Mouse (Mus musculus) intestine, embryonic 16.5 days (tissue): ENCODE measurements around the gene Ntrk3. TPM values are rescaled to one million over a fixed set of nuclear protein-coding genes. Genes with fewer than 3 reads are reported as not detected.

Source experiments
- ATAC-seq: fragments of 200-750 bp; cut with Nextera tagmentation; 2 replicates; pipeline ENCODE4 v1.8.0; 2017; ENCODE audit warnings: moderate TSS enrichment, moderate library complexity
- H3K27ac ChIP-seq: fragments of 300-500 bp; sonication (generic); 2 replicates; pipeline ENCODE4 v1.5.1; 2014; ENCODE audit warnings: mild to moderate bottlenecking, low read length
- H3K27me3 ChIP-seq: fragments of 300-500 bp; sonication (generic); replicated peaks from 2 replicates; pipeline ENCODE4 v1.6.1; 2014; ENCODE audit warnings: low read length, control low read depth, mixed read lengths; ENCODE audit not compliant: control insufficient read depth, insufficient read depth
- H3K36me3 ChIP-seq: fragments of 300-500 bp; sonication (generic); 2 replicates; pipeline ENCODE4 v1.6.1; 2014; ENCODE audit warnings: low read length, control low read depth; ENCODE audit not compliant: control insufficient read depth, insufficient read depth
- H3K4me1 ChIP-seq: fragments of 300-500 bp; sonication (generic); 2 replicates; pipeline ENCODE4 v1.6.1; 2014; ENCODE audit warnings: low read length, control low read depth, mixed read lengths; ENCODE audit not compliant: control insufficient read depth, insufficient read depth
- H3K4me2 ChIP-seq: fragments of 300-500 bp; sonication (generic); 2 replicates; pipeline ENCODE4 v1.6.1; 2014; ENCODE audit warnings: low read depth, low read length, control low read depth
- H3K4me3 ChIP-seq: fragments of 300-500 bp; sonication (generic); 2 replicates; pipeline ENCODE4 v1.5.1; 2014; ENCODE audit warnings: mild to moderate bottlenecking, low read length
- H3K9ac ChIP-seq: fragments of 300-500 bp; sonication (generic); 2 replicates; pipeline ENCODE4 v1.6.1; 2014; ENCODE audit warnings: low read depth, low read length
- H3K9me3 ChIP-seq: fragments of 300-500 bp; sonication (generic); 2 replicates; pipeline ENCODE4 v1.6.1; 2016; ENCODE audit warnings: low read length, control low read depth; ENCODE audit not compliant: control insufficient read depth
- WGBS: fragments of 180-500 bp; shearing (Covaris S2); extraction: QIAGEN DNeasy Blood & Tissue Kit; methylation state at CpG from one replicate; pipeline ENCODE4 v1.1.7; 2014; 5-methylcytosine and 5-hydroxymethylcytosine counted together
- polyA plus RNA-seq: library from polyadenylated mRNA; unstranded; fragments of >200 nt; fragmentation: Nextera tagmentation; extraction: Ambion mirVana; gene quantifications from 2 replicates; pipeline ENCODE4 v1.2.1, GENCODE M21; 2015

The Ntrk3 gene
- polyA plus RNA-seq, 1 experiment from 2014 or later, result 2.1 TPM

DNA sequence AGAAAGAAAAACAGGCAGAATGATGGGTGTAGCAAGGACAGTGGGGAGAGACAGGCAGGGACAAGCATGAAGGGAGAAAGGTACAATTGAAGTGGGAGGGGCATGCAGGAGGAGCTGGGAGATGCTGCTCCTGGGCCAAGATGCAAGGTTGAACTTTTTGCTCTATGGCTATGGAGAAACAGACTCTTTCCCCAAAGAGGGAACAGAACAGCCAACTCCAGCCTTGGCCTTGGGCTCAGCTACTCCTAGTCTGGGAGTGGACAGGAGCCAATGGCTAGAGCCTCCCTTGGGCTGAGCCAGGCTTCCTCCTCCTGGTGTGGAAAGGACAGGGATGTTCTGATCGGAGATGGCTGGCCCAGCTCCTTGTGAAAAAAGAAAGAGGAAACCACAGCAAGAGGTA lies 145.6 kb downstream of the Ntrk3 start:
- Histone ChIP-seq H3K9me3 (no peaks in the 10 kb centered on the region), H3K27ac (no peak overlapping the region), H3K27me3 (no peaks in the 10 kb centered on the region), H3K4me1 (no peaks in the 10 kb centered on the region), H3K4me3 (no peak overlapping the region), H3K36me3 (no peaks in the 10 kb centered on the region), H3K9ac (no peak overlapping the region), H3K4me2 (no peak overlapping the region)
- 92% methylated on average over 1 of the region's 1 CpGs for WGBS
- ATAC-seq, result no peak

DNA sequence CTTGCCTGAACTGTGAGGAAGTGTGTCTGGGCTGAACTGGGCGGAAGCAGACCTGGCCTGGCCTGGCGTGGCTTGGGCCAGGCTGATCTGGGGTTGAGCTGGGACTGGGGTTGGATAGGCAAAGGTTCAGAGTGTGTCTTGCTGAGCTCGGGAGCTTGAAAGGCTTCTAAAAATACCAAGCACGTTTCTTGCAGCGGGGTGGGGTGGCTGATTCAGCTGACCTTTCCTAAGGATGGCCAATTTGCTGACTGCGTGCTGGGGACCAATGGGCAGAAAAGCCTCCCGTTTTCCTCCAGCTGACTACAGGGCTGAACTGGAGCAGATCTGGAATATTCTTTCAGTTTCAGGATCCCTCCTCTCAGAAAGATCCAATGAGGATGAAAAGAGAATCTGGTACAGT lies 148.0 kb downstream of the Ntrk3 start:
- Histone ChIP-seq H3K27ac (no peak overlapping the region), H3K4me2 (no peak overlapping the region), H3K27me3 (no peaks in the 10 kb centered on the region), H3K4me3 (no peak overlapping the region), H3K9me3 (no peaks in the 10 kb centered on the region), H3K9ac (no peak overlapping the region), H3K4me1 (no peaks in the 10 kb centered on the region), H3K36me3 (no peaks in the 10 kb centered on the region)
- WGBS, result 70% methylated on average over 7 of the region's 7 CpGs
- no peak for ATAC-seq

- peaks cover 8% of the 10 kb centered on the region; the same call in 1 of the 2 replicates for H3K27me3 ChIP-seq
- H3K36me3 ChIP-seq, result no peaks in the 10 kb centered on the region
- no peak overlapping the region for H3K4me3 ChIP-seq
- no peak overlapping the region for H3K4me2 ChIP-seq
- no peak overlapping the region for H3K9ac ChIP-seq
- no peak overlapping the region for H3K27ac ChIP-seq
- no peaks in the 10 kb centered on the region for H3K4me1 ChIP-seq
- WGBS, result 30% methylated on average over 3 of the region's 3 CpGs
- H3K9me3 ChIP-seq, result no peaks in the 10 kb centered on the region
- no peak for ATAC-seq
Measured at GRCm38 (mm10) chr7:78586800-78587199, 151.0 kb downstream of the Ntrk3 start.

GRCm38 (mm10) chr7:78585960-78586359 lies 151.9 kb downstream of the Ntrk3 start:
- Histone ChIP-seq H3K4me1 (no peaks in the 10 kb centered on the region), H3K9ac (no peak overlapping the region), H3K36me3 (no peaks in the 10 kb centered on the region), H3K27me3 (peaks cover 11% of the 10 kb centered on the region; the same call in 1 of the 2 replicates), H3K27ac (no peak overlapping the region), H3K9me3 (no peaks in the 10 kb centered on the region), H3K4me2 (no peak overlapping the region), H3K4me3 (no peak overlapping the region)
- 41% methylated on average over 7 of the region's 7 CpGs for WGBS
- no peak for ATAC-seq

DNA sequence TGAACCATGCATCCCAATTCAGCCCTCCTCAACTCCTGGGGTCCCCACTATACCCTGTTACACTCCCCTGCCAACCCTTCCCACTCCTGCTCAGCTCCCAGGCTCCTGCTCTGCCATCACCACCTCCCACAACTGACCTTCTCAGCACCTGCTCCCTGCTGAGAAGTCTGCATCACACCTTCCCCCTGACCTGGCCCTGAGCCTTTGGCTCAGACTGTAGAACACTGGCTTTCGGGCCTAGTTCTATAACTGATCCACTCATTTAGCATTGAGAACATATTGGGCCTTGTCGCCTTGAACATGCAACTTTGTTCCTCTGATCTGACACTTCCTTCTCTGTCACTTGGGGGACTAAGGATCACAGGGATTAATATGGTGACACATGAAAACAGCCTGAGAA lies 152.9 kb downstream of the Ntrk3 start:
- Histone ChIP-seq H3K27ac (no peak overlapping the region), H3K4me2 (no peak overlapping the region), H3K36me3 (no peaks in the 10 kb centered on the region), H3K27me3 (peaks cover 21% of the 10 kb centered on the region), H3K4me1 (no peaks in the 10 kb centered on the region), H3K9me3 (no peaks in the 10 kb centered on the region), H3K9ac (no peak overlapping the region), H3K4me3 (no peak overlapping the region)
- WGBS, result 72% methylated on average over 2 of the region's 2 CpGs
- ATAC-seq, result no peak

DNA sequence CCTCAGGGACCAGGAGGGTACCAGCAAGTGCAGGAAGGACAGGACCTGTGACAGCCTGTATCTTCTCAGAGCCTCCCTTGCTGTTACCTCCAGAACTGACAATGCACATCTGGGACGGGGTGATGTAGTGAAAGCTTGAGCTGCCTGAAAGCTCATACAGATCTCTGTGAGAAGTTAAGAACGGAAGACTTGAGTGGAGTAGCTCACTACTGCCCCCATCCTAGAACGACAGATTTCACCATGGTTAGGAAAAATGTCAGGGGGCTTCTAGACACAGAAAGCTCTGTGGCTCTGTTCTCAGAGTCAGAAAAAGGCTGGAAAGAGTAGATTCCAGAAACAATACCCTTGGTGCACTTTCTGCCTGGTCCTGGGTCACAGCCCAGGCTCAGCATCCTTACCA lies 153.3 kb downstream of the Ntrk3 start:
- Histone ChIP-seq H3K9ac (no peak overlapping the region), H3K4me3 (no peak overlapping the region), H3K9me3 (no peaks in the 10 kb centered on the region), H3K27me3 (peaks cover 25% of the 10 kb centered on the region), H3K4me1 (no peaks in the 10 kb centered on the region), H3K36me3 (no peaks in the 10 kb centered on the region), H3K4me2 (no peak overlapping the region), H3K27ac (no peak overlapping the region)
- WGBS, result 8% methylated on average over 3 of the region's 3 CpGs
- no peak for ATAC-seq

DNA sequence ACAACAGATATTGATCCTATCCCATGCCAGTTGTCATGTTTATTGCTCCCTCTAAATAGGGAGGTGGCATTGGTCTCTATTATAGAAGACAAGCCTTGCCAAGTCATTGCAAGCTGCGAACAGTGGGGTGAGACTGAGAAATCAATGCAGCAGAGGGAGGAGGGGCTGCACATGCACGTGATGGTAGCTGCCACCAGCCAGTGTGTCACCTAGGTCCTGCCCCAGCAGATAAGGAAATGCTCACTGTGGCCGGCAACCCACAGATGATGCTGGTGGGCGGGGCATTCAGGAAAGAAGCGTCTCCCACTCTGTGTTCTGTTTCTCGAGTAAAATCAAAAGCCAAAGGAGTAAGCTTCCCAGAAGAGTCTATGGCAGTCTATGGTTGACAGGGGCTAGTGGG lies 154.1 kb downstream of the Ntrk3 start:
- no peak for ATAC-seq
- Histone ChIP-seq H3K36me3 (no peaks in the 10 kb centered on the region), H3K9ac (no peak overlapping the region), H3K9me3 (no peaks in the 10 kb centered on the region), H3K27ac (no peak overlapping the region), H3K4me1 (peaks cover 3% of the 10 kb centered on the region), H3K4me3 (no peak overlapping the region), H3K27me3 (peaks cover 33% of the 10 kb centered on the region), H3K4me2 (no peak overlapping the region)
- 39% methylated on average over 6 of the region's 6 CpGs for WGBS

- peaks cover 52% of the 10 kb centered on the region for H3K27me3 ChIP-seq
- no peak for ATAC-seq
Measured at GRCm38 (mm10) chr7:78581341-78581740, 156.5 kb downstream of the Ntrk3 start.

GRCm38 (mm10) chr7:78579461-78580234 lies 158.2 kb downstream of the Ntrk3 start:
- Histone ChIP-seq H3K9me3 (no peaks in the 10 kb centered on the region), H3K27ac (no peak overlapping the region), H3K4me1 (peaks cover 4% of the 10 kb centered on the region), H3K4me2 (peak overlapping the region; percentile 90), H3K36me3 (no peaks in the 10 kb centered on the region), H3K9ac (0 out of 2 replicates have a peak overlapping the region, but pooled peaks have one; percentile 56), H3K27me3 (peaks cover 69% of the 10 kb centered on the region), H3K4me3 (peak overlapping the region; percentile 54)
- no peak for ATAC-seq
- 5% methylated on average over 13 of the region's 13 CpGs for WGBS

More at GRCm38 (mm10) chr7:78581341-78581740, 156.5 kb downstream of the Ntrk3 start:
- Histone ChIP-seq H3K36me3 (no peaks in the 10 kb centered on the region), H3K4me2 (no peak overlapping the region), H3K4me1 (peaks cover 4% of the 10 kb centered on the region), H3K9me3 (no peaks in the 10 kb centered on the region), H3K4me3 (no peak overlapping the region), H3K27ac (no peak overlapping the region), H3K9ac (no peak overlapping the region)
- WGBS, result 43% methylated on average over 1 of the region's 1 CpGs
